Mouse (Mus musculus) embryonic facial prominence, embryonic 14.5 days (tissue): Measurements from ENCODE around the gene Tap2. TPM values are rescaled to one million over a fixed set of nuclear protein-coding genes. Genes with fewer than 3 reads are reported as not detected.
A peak's percentile ranks its signal among the peaks of the same experiment; 100 is the strongest.
"Not testable (repeated sequence)": the region's sequence is repeated elsewhere in the genome, so short reads cannot be mapped to it uniquely, and the experiment has no call there.

Source experiments
- ATAC-seq: fragments of 200-750 bp; cut with Nextera tagmentation; 2 replicates; pipeline ENCODE4 v1.8.0; 2017; ENCODE audit warnings: low read depth, moderate number of reproducible peaks, moderate TSS enrichment
- DNase-seq: peaks from one replicate; pipeline ENCODE4 v3.0.0-alpha.2; 2015; ENCODE audit warnings: low spot score
- H3K27ac ChIP-seq: fragments of 300-500 bp; sonication (generic); replicated peaks from 2 replicates; pipeline ENCODE4 v1.5.1; 2014; ENCODE audit warnings: low read depth, mild to moderate bottlenecking, low read length, moderate library complexity
- H3K27me3 ChIP-seq: fragments of 300-500 bp; sonication (generic); replicated peaks from 2 replicates; pipeline ENCODE4 v1.6.1; 2014; ENCODE audit warnings: low read length; ENCODE audit not compliant: control insufficient read depth, insufficient read depth
- H3K36me3 ChIP-seq: fragments of 300-500 bp; sonication (generic); 2 replicates; pipeline ENCODE4 v1.6.1; 2014; ENCODE audit warnings: low read length, mixed read lengths; ENCODE audit not compliant: control insufficient read depth, insufficient read depth
- H3K4me1 ChIP-seq: fragments of 300-500 bp; sonication (generic); 2 replicates; pipeline ENCODE4 v1.6.1; 2014; ENCODE audit warnings: antibody characterized with exemption, low read length; ENCODE audit not compliant: control insufficient read depth, insufficient read depth
- H3K4me2 ChIP-seq: fragments of 300-500 bp; sonication (generic); 2 replicates; pipeline ENCODE4 v1.6.1; 2014; ENCODE audit warnings: low read depth, mild to moderate bottlenecking, low read length, moderate library complexity, mixed read lengths
- H3K4me3 ChIP-seq: fragments of 300-500 bp; sonication (generic); 2 replicates; pipeline ENCODE4 v1.5.1; 2014; ENCODE audit warnings: low read depth, mild to moderate bottlenecking, low read length
- H3K9ac ChIP-seq: fragments of 300-500 bp; sonication (generic); 2 replicates; pipeline ENCODE4 v1.6.1; 2014; ENCODE audit warnings: low read depth, mild to moderate bottlenecking, low read length, moderate library complexity, mixed read lengths
- H3K9me3 ChIP-seq: fragments of 300-500 bp; sonication (generic); 2 replicates; pipeline ENCODE4 v1.6.1; 2016; ENCODE audit warnings: low read length; ENCODE audit not compliant: control insufficient read depth
- WGBS: fragments of 180-500 bp; shearing (Covaris S2); extraction: QIAGEN DNeasy Blood & Tissue Kit; methylation state at CpG from one replicate; pipeline ENCODE4 v1.1.7; 2014; 5-methylcytosine and 5-hydroxymethylcytosine counted together
- polyA plus RNA-seq: library from polyadenylated mRNA; unstranded; fragments of >200 nt; fragmentation: Nextera tagmentation; extraction: Ambion mirVana; gene quantifications from 2 replicates; pipeline ENCODE4 v1.2.1, GENCODE M21; 2014

Tap2 gene
- polyA plus RNA-seq, 1 experiment from 2014 or later: 3.3 TPM

DNA sequence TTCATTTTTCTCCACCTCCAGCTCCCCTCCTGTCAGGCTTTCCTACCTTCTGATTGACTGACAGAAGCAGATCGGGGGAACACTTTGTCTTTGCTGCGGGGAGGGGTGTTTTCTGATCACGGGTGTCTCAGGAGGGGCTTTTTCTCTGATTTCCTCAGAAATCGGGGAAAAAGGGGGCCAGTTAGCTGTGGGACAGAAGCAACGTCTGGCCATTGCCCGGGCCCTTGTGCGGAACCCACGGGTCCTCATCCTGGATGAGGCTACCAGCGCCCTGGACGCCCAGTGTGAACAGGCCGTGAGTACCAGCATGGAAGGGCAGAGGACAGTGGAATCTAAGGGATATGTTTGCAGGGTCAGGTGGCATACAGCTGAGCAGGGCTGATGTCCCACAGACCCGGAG is 11.8 kb downstream of the Tap2 start:
- H3K4me1 ChIP-seq: no peaks in the 10 kb centered on the region
- H3K4me2 ChIP-seq: no peak overlapping the region
- ATAC-seq (no peak), DNase-seq (no peak)
- 85% methylated on average over 12 of the region's 12 CpGs for WGBS
- no peak overlapping the region for H3K4me3 ChIP-seq
- no peaks in the 10 kb centered on the region for H3K36me3 ChIP-seq
- no peak overlapping the region for H3K9ac ChIP-seq
- no peaks in the 10 kb centered on the region for H3K9me3 ChIP-seq
- peaks cover 49% of the 10 kb centered on the region for H3K27me3 ChIP-seq
- no peak overlapping the region for H3K27ac ChIP-seq

DNA sequence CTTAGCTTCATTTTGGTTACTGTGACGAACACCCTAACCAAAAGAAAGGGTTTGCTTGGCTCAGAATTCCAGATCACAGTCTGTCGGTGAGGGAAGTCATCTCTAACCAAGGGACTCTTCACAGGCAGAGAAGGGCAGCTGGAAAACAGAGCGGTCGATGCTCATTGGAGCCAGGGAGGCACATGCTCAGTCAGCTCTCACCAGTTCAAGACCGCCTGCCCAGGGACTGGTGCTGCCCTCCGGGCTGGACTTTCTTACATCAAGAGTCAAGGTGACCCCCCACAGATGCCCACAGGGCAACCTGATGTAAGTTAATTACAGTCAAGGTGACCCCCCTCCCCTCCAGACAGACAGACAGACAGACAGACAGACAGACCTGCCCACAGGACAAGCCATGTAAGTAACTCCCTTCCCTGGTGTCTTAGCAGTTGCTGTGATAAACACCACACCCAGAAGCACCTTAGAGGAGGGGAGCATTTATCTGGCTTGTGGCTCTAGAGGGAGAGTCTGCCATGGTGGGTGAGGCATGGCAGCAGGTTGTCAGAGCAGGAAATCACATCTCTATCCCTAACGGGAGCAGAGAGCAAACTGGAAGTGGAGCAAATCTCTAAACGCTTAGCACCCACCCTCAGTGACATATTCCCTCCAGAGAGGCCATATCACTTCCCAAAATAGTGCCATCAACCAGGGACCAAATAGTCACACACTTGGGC is 14.0 kb downstream of the Tap2 start:
- Histone ChIP-seq H3K4me3 (no peak overlapping the region), H3K4me2 (no peak overlapping the region), H3K27me3 (peaks cover 31% of the 10 kb centered on the region), H3K27ac (no peak overlapping the region), H3K36me3 (no peaks in the 10 kb centered on the region), H3K9me3 (no peaks in the 10 kb centered on the region), H3K4me1 (no peaks in the 10 kb centered on the region), H3K9ac (no peak overlapping the region)
- no peak for DNase-seq
- 86% methylated on average over 8 of the region's 8 CpGs for WGBS
- no peak for ATAC-seq

DNA sequence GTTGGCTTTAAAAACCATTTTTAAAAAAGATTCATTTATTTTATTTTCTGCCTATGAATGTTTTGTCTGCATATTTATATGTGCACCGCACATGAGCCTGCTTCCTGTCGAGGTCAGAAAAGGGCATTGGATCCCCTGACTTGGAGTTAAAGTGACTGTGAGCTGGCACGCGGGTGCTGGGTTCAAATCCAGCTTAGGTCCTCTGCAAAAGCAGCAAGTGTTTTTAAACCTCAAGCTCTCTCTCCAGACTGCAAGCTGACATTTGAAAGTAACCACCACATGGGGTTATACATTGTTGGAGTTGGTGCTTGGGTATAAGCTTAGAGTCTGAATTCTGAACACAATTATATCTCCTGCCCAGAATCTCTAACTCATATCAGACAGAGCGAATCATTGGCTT is 14.7 kb downstream of the Tap2 start:
- no peak overlapping the region for H3K9ac ChIP-seq
- WGBS: 87% methylated on average over 5 of the region's 5 CpGs

DNA sequence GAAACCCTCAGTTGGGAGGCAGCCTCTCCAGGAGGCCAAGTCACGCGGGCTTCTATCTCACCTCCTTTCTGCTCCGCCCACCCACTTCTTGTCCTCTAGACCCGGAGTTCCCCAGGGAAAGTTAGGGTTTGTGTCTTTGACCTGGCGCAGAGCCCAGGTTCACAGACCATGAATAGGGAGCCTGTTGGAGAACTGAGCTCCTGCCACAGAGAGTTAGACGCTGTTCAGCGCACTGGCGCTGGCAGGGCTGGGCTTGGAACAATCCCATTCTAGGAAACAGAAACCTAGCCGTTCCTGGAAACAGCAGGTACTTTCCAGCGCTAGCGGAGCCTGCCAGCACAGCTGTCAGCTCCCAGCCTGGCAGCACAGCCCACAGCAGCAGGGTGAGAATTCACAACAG is 15.3 kb downstream of the Tap2 start:
- H3K4me3 ChIP-seq: no peak overlapping the region
- H3K36me3 ChIP-seq: no peaks in the 10 kb centered on the region
- no peak overlapping the region for H3K9ac ChIP-seq
- H3K9me3 ChIP-seq: no peaks in the 10 kb centered on the region
- DNase-seq (peak; percentile 33), ATAC-seq (no peak)
- WGBS: 81% methylated on average over 10 of the region's 11 CpGs
- H3K27me3 ChIP-seq: peaks cover 18% of the 10 kb centered on the region
- no peak overlapping the region for H3K4me2 ChIP-seq
- H3K27ac ChIP-seq: no peak overlapping the region
- H3K4me1 ChIP-seq: no peaks in the 10 kb centered on the region

More for the DNA sequence above, 14.7 kb downstream of the Tap2 start:
- Histone ChIP-seq H3K4me2 (no peak overlapping the region), H3K27ac (no peak overlapping the region), H3K4me3 (no peak overlapping the region), H3K36me3 (no peaks in the 10 kb centered on the region), H3K27me3 (peaks cover 25% of the 10 kb centered on the region), H3K4me1 (no peaks in the 10 kb centered on the region), H3K9me3 (no peaks in the 10 kb centered on the region)
- no peak for DNase-seq
- no peak for ATAC-seq

DNA sequence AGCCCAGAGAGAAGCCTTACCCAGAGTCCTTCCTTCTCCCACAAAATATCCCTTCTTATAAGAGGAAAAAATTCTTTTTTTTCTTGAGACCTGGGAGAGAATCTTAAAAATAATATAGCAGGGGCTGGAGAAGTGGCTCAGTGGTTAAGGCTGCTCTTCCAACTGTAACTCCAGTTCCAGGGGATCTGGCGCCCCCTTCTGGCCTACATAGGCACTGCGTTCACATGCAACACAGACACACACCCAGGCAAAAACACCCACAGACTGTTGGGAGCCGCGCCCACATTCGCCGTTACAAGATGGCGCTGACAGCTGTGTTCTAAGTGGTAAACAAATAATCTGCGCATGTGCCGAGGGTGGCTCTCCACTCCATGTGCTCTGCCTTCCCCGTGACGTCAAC is 15.8 kb downstream of the Tap2 start:
- not testable (repeated sequence) for H3K9ac ChIP-seq, H3K4me2 ChIP-seq, H3K9me3 ChIP-seq, H3K4me3 ChIP-seq, H3K4me1 ChIP-seq, H3K27ac ChIP-seq, ATAC-seq, H3K36me3 ChIP-seq, DNase-seq
- 89% methylated on average over 7 of the region's 11 CpGs for WGBS
- H3K27me3 ChIP-seq: peaks cover 14% of the 10 kb centered on the region

DNA sequence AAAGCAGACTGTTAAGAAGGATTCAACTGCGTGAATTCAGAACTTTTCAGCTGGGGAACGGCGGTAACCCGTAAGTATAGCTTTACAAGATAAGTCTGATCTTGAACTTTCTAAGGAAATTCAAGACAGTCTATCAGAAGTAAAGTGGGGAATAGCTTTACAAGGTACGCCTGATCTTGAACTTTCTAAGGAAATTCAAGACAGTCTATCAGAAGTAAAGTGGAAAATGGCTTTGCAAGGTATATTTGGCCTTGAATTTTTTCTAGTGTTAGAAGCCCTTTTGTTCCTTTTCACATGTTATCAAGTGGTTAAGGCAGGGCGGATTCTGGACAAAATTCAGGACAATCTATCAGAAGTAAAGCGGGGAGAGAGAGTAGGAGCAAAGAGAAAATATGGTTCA is 16.5 kb downstream of the Tap2 start:
- 92% methylated on average over 3 of the region's 7 CpGs for WGBS
- not testable (repeated sequence) for H3K9ac ChIP-seq, H3K9me3 ChIP-seq, H3K27me3 ChIP-seq, DNase-seq, H3K4me2 ChIP-seq, H3K4me1 ChIP-seq, H3K36me3 ChIP-seq, H3K4me3 ChIP-seq, H3K27ac ChIP-seq, ATAC-seq

DNA sequence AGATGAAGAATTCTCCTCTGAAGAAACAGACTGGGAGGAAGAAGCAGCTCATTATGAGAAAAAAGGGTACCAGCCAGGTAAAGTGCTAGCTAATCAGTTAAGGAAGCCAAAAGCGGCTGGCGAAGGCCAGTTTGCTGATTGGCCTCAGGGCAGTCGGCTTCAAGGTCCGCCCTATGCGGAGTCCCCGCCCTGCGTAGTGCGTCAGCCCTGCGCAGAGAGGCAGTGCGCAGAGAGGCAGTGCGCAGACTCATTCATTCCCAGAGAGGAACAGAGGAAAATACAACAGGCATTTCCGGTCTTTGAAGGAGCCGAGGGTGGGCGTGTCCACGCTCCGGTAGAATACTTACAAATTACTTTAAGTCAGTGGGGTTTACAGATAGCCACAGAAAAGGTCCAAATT is 17.1 kb downstream of the Tap2 start:
- not testable (repeated sequence) for H3K4me3 ChIP-seq, H3K9ac ChIP-seq, H3K27ac ChIP-seq, H3K27me3 ChIP-seq, H3K4me1 ChIP-seq, ATAC-seq, H3K36me3 ChIP-seq, DNase-seq, H3K4me2 ChIP-seq
- H3K9me3 ChIP-seq: peaks cover 11% of the 10 kb centered on the region; the same call in 1 of the 2 replicates
- WGBS: 98% methylated on average over 5 of the region's 16 CpGs

DNA sequence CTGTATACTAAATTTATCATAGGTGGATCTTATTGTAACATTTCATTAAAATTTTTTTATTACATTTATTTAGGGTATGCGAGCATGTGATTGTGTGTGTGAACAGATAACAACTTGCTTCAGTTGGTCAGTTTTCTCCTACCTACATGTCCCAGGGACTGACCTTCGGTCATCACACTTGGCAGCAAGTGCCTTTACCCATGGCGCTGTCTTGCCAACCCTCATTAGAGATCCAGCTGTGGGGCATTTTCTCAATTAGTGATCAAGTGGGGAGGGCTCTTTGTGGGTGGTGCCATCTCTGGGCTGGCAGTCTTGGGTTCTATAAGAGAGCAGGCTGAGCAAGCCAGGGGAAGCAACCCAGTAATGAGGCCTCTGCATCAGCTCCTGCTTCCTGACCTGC is 21.5 kb downstream of the Tap2 start:
- Histone ChIP-seq H3K9me3 (peaks cover 11% of the 10 kb centered on the region; the same call in 1 of the 2 replicates), H3K27ac (no peak overlapping the region), H3K4me3 (no peak overlapping the region), H3K9ac (no peak overlapping the region), H3K36me3 (no peaks in the 10 kb centered on the region), H3K4me2 (no peak overlapping the region), H3K4me1 (no peaks in the 10 kb centered on the region), H3K27me3 (no peaks in the 10 kb centered on the region)
- 92% methylated on average over 3 of the region's 3 CpGs for WGBS
- DNase-seq (no peak), ATAC-seq (no peak)

DNA sequence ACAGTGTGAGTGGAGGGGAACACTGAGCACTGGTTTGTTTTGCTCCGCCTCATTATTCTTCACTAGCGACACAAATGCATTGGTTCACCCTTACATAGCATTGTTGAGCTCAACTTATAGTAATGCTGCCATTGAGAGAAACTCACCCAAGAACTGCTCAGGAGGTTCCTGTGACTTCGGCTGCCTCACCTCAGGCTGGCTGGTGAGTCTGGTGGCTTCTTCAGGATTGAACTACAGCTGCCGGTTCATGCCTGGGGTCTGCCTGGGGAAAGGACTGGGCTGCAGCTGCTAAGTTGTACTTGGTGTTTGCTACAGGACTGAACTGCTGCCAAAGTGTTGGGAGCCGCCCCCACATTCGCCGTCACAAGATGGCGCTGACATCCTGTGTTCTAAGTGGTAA is 22.1 kb downstream of the Tap2 start:
- H3K27ac ChIP-seq: no peak overlapping the region
- no peak for DNase-seq
- no peak for ATAC-seq
- WGBS: 98% methylated on average over 8 of the region's 8 CpGs
- no peak overlapping the region for H3K9ac ChIP-seq
- no peak overlapping the region for H3K4me2 ChIP-seq
- no peaks in the 10 kb centered on the region for H3K27me3 ChIP-seq
- peaks cover 11% of the 10 kb centered on the region; the same call in 1 of the 2 replicates for H3K9me3 ChIP-seq
- H3K4me1 ChIP-seq: no peaks in the 10 kb centered on the region
- H3K36me3 ChIP-seq: no peaks in the 10 kb centered on the region
- H3K4me3 ChIP-seq: no peak overlapping the region
